Mouse (Mus musculus): ENCODE measurements around the gene Cidec. TPM values are rescaled to one million over a fixed set of nuclear protein-coding genes. Genes with fewer than 3 reads are reported as not detected.

Gene Cidec
- polyA plus RNA-seq, 1 experiment = not detected

- TF ChIP-seq CTCF (IDR thresholded peaks at IDR 0.05; ENCODE audit: extremely low read depth, insufficient read depth, low read length) (no peak), POLR2A (IDR thresholded peaks at IDR 0.05; ENCODE audit: extremely low read depth, insufficient read depth, low read length) (no peak)
- H3K27ac ChIP-seq (ENCODE audit: insufficient read depth, low read length) = no peak overlapping the region
- no peak overlapping the region for H3K4me3 ChIP-seq (ENCODE audit: insufficient read depth, low read length)
- H3K4me1 ChIP-seq (ENCODE audit: control insufficient read depth, insufficient read depth, low read length) = no peaks in the 10 kb centered on the region
These were observed 36.5 kb upstream of the Cidec start for GRCm38 (mm10) chr6:113472061-113472460.

- Histone ChIP-seq H3K4me3 (ENCODE audit: insufficient read depth, low read length) (no peak within 1 kb of the TSS), H3K27ac (ENCODE audit: insufficient read depth, low read length) (no peak within 1 kb of the TSS), H3K4me1 (ENCODE audit: control insufficient read depth, insufficient read depth, low read length) (no peaks in the 10 kb centered on the region)
- no peak for TF ChIP-seq CTCF (IDR thresholded peaks at IDR 0.05; ENCODE audit: extremely low read depth, insufficient read depth, low read length)
- TF ChIP-seq POLR2A (IDR thresholded peaks at IDR 0.05; ENCODE audit: extremely low read depth, insufficient read depth, low read length) = no peak
These were observed 35.9 kb upstream of the Cidec start, which contains the start of gene Il17rc for GRCm38 (mm10) chr6:113471297-113471936. Gene Il17rc, plus strand, starts transcription at chr6:113471427.

GRCm38 (mm10) chr6:113469432-113469831 lies 33.9 kb upstream of the Cidec start:
- no peaks in the 10 kb centered on the region for H3K4me1 ChIP-seq (ENCODE audit: control insufficient read depth, insufficient read depth, low read length)
- TF ChIP-seq CTCF (IDR thresholded peaks at IDR 0.05; ENCODE audit: extremely low read depth, insufficient read depth, low read length) (peak; percentile 68), POLR2A (IDR thresholded peaks at IDR 0.05; ENCODE audit: extremely low read depth, insufficient read depth, low read length) (peak; percentile 55; the same call in 1 of the 2 replicates)
- peak overlapping the region; percentile 28 for H3K4me3 ChIP-seq (ENCODE audit: insufficient read depth, low read length)
- H3K27ac ChIP-seq (ENCODE audit: insufficient read depth, low read length) = no peak overlapping the region

- Histone ChIP-seq H3K4me3 (ENCODE audit: insufficient read depth, low read length) (peak overlapping the region; percentile 28), H3K4me1 (ENCODE audit: control insufficient read depth, insufficient read depth, low read length) (no peaks in the 10 kb centered on the region), H3K27ac (ENCODE audit: insufficient read depth, low read length) (no peak overlapping the region)
- TF ChIP-seq CTCF (IDR thresholded peaks at IDR 0.05; ENCODE audit: extremely low read depth, insufficient read depth, low read length) (peak; percentile 78), POLR2A (IDR thresholded peaks at IDR 0.05; ENCODE audit: extremely low read depth, insufficient read depth, low read length) (no peak)
These were observed 33.5 kb upstream of the Cidec start for GRCm38 (mm10) chr6:113469021-113469420.

- Histone ChIP-seq H3K4me3 (ENCODE audit: insufficient read depth, low read length) (no peak overlapping the region), H3K4me1 (ENCODE audit: control insufficient read depth, insufficient read depth, low read length) (no peaks in the 10 kb centered on the region), H3K27ac (ENCODE audit: insufficient read depth, low read length) (no peak overlapping the region)
- TF ChIP-seq CTCF (IDR thresholded peaks at IDR 0.05; ENCODE audit: extremely low read depth, insufficient read depth, low read length) (no peak), POLR2A (IDR thresholded peaks at IDR 0.05; ENCODE audit: extremely low read depth, insufficient read depth, low read length) (no peak)
These were observed 33.0 kb upstream of the Cidec start for GRCm38 (mm10) chr6:113468512-113468911.

- Histone ChIP-seq H3K27ac (ENCODE audit: insufficient read depth, low read length) (no peak overlapping the region), H3K4me1 (ENCODE audit: control insufficient read depth, insufficient read depth, low read length) (no peaks in the 10 kb centered on the region), H3K4me3 (ENCODE audit: insufficient read depth, low read length) (no peak overlapping the region)
- TF ChIP-seq POLR2A (IDR thresholded peaks at IDR 0.05; ENCODE audit: extremely low read depth, insufficient read depth, low read length) (no peak), CTCF (IDR thresholded peaks at IDR 0.05; ENCODE audit: extremely low read depth, insufficient read depth, low read length) (no peak)
These were observed 30.0 kb upstream of the Cidec start for GRCm38 (mm10) chr6:113465602-113466001.

- Histone ChIP-seq H3K4me1 (ENCODE audit: control insufficient read depth, insufficient read depth, low read length) (no peaks in the 10 kb centered on the region), H3K27ac (ENCODE audit: insufficient read depth, low read length) (no peak overlapping the region), H3K4me3 (ENCODE audit: insufficient read depth, low read length) (no peak overlapping the region)
- TF ChIP-seq CTCF (IDR thresholded peaks at IDR 0.05; ENCODE audit: extremely low read depth, insufficient read depth, low read length) (no peak), POLR2A (IDR thresholded peaks at IDR 0.05; ENCODE audit: extremely low read depth, insufficient read depth, low read length) (no peak)
These were observed 28.5 kb upstream of the Cidec start for GRCm38 (mm10) chr6:113464040-113464439.

- no peaks in the 10 kb centered on the region for H3K4me1 ChIP-seq (ENCODE audit: control insufficient read depth, insufficient read depth, low read length)
- H3K4me3 ChIP-seq (ENCODE audit: insufficient read depth, low read length) = no peak overlapping the region
- no peak overlapping the region for H3K27ac ChIP-seq (ENCODE audit: insufficient read depth, low read length)
- TF ChIP-seq POLR2A (IDR thresholded peaks at IDR 0.05; ENCODE audit: extremely low read depth, insufficient read depth, low read length) = no peak
- TF ChIP-seq CTCF (IDR thresholded peaks at IDR 0.05; ENCODE audit: extremely low read depth, insufficient read depth, low read length) = no peak
These were observed 23.1 kb upstream of the Cidec start for GRCm38 (mm10) chr6:113458635-113459034.

GRCm38 (mm10) chr6:113457952-113458534 lies 22.5 kb upstream of the Cidec start, which contains the start of gene Il17re:
Gene Il17re, plus strand, starts transcription at chr6:113458484.
- Histone ChIP-seq H3K4me3 (ENCODE audit: insufficient read depth, low read length) (no peak within 1 kb of the TSS), H3K27ac (ENCODE audit: insufficient read depth, low read length) (no peak within 1 kb of the TSS), H3K4me1 (ENCODE audit: control insufficient read depth, insufficient read depth, low read length) (no peaks in the 10 kb centered on the region)
- TF ChIP-seq POLR2A (IDR thresholded peaks at IDR 0.05; ENCODE audit: extremely low read depth, insufficient read depth, low read length) (no peak), CTCF (IDR thresholded peaks at IDR 0.05; ENCODE audit: extremely low read depth, insufficient read depth, low read length) (no peak)

GRCm38 (mm10) chr6:113455007-113455406 lies 19.4 kb upstream of the Cidec start:
- TF ChIP-seq POLR2A (IDR thresholded peaks at IDR 0.05; ENCODE audit: extremely low read depth, insufficient read depth, low read length) (no peak), CTCF (IDR thresholded peaks at IDR 0.05; ENCODE audit: extremely low read depth, insufficient read depth, low read length) (no peak)
- no peaks in the 10 kb centered on the region for H3K4me1 ChIP-seq (ENCODE audit: control insufficient read depth, insufficient read depth, low read length)

More at GRCm38 (mm10) chr6:113455007-113455406, 19.4 kb upstream of the Cidec start:
- Histone ChIP-seq H3K4me3 (ENCODE audit: insufficient read depth, low read length) (no peak overlapping the region), H3K27ac (ENCODE audit: insufficient read depth, low read length) (no peak overlapping the region)
